Mouse (Mus musculus) right cerebral cortex, postnatal 4 days (tissue): ENCODE measurements around the gene Il19.

Source experiments
- DNase-seq: peaks from one replicate; pipeline ENCODE4 v3.0.0-alpha.2; 2022

The Il19 gene

GRCm38 (mm10) chr1:130940065-130940687, at the start of gene Il19:
Gene Il19, minus strand, starts transcription at chr1:130940115.
- DNase-seq = no peak

DNA sequence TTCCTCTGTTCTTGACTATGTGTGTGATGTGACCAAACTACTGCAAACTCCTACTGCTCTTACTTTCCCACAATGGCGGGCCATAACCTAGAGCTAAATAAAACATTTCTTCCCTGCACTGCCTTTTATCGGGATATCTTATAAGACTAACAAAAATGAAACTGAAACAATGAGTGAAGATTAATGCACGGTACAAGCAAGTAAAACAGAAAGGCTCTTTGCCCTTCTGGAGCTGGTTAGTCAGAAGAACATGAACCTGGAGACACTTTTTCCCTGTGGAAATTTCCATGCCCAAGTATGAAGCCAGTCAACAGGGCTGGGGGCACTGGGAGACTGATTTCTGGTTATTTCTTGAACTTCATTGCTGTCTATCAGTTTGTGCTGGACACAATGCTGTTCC, 49.4 kb upstream of the Il19 start:
- DNase-seq = no peak

- DNase-seq = no peak
Observed at GRCm38 (mm10) chr1:130987418-130987817, 47.5 kb upstream of the Il19 start.

DNA sequence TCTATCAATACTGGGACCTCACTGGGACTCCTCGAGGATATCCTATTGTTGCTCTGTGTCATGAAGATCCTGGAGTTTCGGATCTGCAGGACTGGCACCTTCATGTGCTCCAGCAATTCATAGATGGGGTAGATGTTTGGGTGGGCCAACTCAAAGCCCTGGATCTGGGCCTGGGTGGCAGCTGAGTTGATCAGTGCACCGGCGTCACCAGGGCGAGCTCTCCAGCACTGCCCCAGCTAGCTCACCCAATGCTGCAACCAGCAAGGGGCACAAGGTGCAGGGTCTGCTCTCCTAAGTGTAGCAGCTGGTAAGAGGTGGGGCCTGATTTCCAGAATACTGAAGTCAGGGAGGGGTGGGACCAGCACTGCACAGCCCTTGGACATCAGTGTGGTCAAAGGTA, 47.1 kb upstream of the Il19 start:
- no peak for DNase-seq

- DNase-seq = no peak
Observed at GRCm38 (mm10) chr1:130984441-130984840, 44.5 kb upstream of the Il19 start.

DNA sequence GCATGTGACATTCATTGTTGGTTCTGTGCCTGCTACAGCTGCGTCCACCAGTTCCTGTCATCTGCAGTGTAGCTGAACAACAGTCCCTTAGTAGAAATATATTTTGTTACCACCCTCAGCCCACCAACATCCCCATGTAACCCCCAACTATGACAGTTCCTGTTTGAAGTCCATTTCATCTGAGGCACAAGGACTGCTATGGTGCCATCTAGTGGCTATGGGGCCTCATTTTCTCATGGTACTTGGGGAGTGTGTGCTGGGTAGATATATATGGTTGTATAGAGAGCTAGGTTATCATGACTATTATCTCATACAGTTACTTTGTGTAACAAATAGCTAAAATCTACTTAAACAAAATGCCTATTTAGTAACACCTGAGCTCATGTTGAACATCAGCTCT, 39.5 kb upstream of the Il19 start:
- DNase-seq = peak; percentile 21

DNA sequence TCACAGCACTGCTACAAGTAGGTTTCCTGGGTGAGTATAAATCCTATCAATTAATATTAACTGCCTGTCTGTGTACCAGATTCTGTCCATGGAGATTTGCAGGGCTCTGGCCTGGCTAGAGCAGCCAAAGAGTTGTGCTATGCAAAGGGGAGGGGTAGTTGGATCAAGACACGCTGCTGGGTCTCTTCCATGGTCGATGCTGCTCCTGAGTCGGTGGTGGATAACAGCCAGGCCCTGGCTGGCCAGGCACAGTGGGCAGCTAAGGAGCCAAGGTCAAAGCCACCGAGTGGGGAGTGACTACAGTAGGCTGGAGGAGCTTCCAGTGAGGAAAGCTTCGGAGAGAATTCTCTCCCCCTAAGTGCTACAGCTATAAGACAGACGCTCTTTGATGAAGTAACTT, 24.0 kb upstream of the Il19 start:
- DNase-seq = no peak

- DNase-seq = no peak
Observed at GRCm38 (mm10) chr1:130946920-130947319, 7.0 kb upstream of the Il19 start.

DNA sequence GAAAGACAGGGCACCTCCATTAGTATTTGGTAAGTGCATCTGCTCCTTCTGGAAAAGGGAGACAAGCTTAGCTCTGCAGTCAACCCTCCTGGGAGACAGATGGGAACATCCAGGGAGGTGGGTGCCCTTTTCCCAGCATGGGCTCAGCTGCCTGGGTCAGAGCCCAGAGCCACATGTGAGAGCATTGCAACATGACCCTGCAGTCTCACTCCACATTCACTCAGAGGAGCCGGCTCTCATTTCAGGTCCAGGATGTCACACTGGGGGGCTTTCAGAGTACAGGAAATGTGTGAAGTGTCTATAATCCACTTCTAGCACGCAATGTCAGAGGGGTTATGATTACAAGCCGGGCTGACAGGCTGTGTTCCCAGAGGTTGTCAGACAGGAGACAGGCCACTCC, 1.9 kb upstream of the Il19 start:
- no peak for DNase-seq

GRCm38 (mm10) chr1:130938192-130938591, 1.7 kb downstream of the Il19 start:
- peak; percentile 49 for DNase-seq

DNA sequence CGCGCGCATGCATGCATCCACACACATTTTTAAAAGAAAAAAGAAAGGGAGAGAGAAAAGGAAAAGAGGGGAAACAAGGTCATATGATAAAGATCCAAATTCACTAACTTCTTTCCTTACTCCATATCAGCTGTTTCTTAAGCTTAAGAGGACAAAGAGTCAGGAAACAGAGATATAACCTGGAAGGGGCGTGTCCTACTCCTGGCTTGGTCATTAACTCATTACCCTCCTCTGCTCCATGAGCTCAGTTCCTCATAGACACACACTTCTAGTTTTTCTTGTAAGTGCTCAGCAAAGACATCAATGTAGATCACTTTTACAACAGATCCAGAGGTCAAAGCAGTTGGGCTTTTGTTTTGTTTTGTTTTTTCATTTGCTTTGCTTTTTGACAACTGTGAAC, 2.7 kb downstream of the Il19 start:
- DNase-seq = no peak

DNA sequence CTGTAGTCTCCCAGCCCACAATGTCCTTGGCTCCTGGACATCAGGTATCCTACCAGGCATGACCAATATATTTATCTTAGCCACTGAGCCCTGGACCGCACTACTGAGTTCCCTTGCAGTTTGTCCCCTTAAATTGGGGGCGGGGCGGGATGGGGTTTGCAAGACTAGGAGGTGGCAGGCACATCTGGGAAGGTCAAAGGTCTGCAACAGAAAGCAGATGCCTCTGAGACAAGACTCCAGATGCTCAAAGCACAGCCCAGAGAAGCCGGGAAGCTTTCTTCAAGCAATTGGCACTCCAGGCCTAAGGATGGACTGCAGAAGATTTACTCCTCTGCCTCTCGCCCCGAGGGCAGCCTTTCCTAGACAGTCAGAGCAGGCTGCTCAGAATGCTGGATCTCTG, 3.6 kb downstream of the Il19 start:
- no peak for DNase-seq

DNA sequence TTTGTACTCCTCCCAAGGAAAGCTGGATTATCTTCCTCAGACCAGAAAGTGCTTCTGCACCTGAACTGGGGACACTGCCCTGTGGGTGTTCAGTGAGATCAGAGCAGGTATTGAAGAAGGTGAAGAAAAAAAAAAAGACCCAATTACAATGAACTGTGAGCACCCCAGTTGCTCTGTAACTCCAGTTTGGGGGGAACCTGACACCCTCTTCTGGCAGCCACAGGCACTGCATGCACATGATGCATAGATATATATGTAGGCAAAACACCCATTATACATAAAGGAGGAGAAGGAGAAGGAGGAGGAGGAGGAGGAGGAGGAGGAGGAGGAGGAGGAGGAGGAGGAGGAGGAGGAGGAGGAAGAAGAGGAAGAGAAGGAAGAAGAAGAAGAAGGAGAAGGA, 13.4 kb downstream of the Il19 start:
- no peak for DNase-seq

GRCm38 (mm10) chr1:130918323-130918980, 21.5 kb downstream of the Il19 start:
- no peak for DNase-seq

DNA sequence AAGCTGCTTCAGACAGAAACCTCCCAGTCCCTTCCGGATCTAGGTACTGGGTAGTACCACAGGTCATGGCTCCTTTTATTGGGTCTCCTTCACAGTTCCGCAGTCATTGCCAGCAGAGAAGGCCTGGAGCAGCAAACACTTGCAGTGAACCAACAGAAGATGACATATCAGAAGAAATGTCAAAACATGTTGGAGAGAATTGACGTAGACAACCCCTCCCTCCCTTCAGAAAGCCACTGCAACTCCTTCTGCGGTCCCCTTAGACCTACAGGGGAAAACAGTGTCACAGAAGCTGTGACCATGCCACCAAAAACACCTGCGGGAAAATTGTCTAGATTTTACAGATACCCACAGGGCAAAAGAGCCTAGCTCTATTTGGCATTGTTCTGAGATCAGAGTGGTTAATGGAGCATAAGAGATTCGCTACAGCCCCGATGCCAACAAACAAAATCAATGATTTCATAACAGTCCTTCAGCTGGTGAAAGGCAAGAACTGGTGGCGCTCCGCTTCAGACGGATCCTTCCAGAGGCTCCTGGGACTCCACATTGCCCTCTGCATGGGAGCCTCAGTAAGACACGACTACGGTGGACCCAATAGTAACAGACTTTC, 28.4 kb downstream of the Il19 start, which contains the start of gene Il20:
TSS of gene Il20 (minus strand) at position 51 of the 610 bp plus-strand sequence.
- no peak for DNase-seq

DNA sequence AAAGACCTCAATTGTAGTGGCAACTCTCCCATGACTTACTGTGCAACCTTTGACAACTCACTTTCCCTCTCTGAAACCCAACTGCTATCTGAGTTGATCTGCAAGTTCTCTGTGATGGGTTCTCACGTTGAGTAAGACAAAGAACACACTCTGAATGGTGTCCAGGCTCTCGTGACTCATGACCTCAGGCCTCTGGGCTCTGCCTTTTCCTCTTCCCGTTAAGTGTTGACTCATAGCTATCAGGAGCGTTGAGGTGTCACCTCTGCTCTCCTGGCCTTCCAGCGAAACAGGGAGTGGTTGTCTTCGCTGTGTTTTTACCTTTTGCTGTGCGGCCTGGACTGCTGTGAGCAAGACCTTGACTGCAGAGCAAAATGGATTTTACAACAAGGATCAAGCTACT, 37.4 kb downstream of the Il19 start:
- no peak for DNase-seq

- DNase-seq = no peak
Observed at GRCm38 (mm10) chr1:130894468-130894867, 45.4 kb downstream of the Il19 start.

- DNase-seq = no peak
Observed at GRCm38 (mm10) chr1:130893329-130894040, 46.4 kb downstream of the Il19 start.

DNA sequence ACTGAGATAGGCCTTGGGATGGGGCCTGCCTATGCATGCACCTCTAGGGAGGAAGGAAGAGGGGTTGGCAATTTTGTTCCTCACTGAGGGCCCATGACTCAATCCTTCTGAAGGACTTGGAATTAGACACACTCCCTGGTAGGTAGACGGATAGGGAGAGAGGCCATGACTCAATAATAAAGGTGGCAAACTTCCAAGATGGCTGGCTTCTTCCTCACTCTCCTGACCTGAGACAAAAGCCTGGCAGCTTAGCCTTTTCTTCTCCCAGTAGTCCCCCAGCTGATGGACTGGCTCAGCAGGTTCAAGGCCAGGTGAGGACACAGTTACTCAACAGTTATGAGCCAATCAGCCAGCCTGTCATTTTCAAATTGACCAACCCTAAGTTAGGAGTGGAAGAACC, 47.5 kb downstream of the Il19 start:
- DNase-seq = no peak

- DNase-seq = no peak
Observed at GRCm38 (mm10) chr1:130887354-130887753, 52.6 kb downstream of the Il19 start, which contains the start of gene Il24. Gene Il24, minus strand, starts transcription at chr1:130887454.

- no peak for DNase-seq
Observed at GRCm38 (mm10) chr1:130883146-130883545, 56.8 kb downstream of the Il19 start.
